Mouse (Mus musculus): ENCODE measurements around the gene Prom2.

The Prom2 gene

GRCm38 (mm10) chr2:127507967-127508660 is 33.2 kb downstream of the Prom2 start:
- ChIA-PET CTCF (interaction anchor here (0.7 to 3.2 kb wide), 31 partner anchors 11 to 270 kb away, joined by 3 to 43 read pairs (median 4); partner anchors contain the start of gene Adra2b (in 1 of the 4)), POLR2A (interaction anchor here in 2 of 4 experiments (0.6 to 1.7 kb wide), 7 partner anchors 9 to 176 kb away, joined by 3 to 5 read pairs (median 4); partner anchors contain the start of genes Mrps5 (in 1 of the 2) and Zfp661 (in 1 of the 2))

- POLR2A ChIA-PET: interaction anchor here in 3 of 4 experiments (0.6 to 1.7 kb wide), 9 partner anchors 10 to 176 kb away, joined by 3 to 5 read pairs (median 4); partner anchors contain the start of genes Mrps5 (in 1 of the 3) and Zfp661 (in 1 of the 3)
- CTCF ChIA-PET: interaction anchor here (0.6 to 3.2 kb wide), 43 partner anchors 9 to 637 kb away, joined by 3 to 43 read pairs (median 4); partner anchors contain the start of genes Adra2b (in 1 of the 4) and Prom2 (in 1 of the 4)
Observed at GRCm38 (mm10) chr2:127507077-127507774, 34.0 kb downstream of the Prom2 start.

- POLR2A ChIA-PET: interaction anchor here in 1 of 4 experiments (1.6 kb wide), 1 partner anchor 25 kb away, joined by 5 read pairs; no protein-coding TSS in a partner anchor
Observed at GRCm38 (mm10) chr2:127506131-127506632, 35.1 kb downstream of the Prom2 start.

DNA sequence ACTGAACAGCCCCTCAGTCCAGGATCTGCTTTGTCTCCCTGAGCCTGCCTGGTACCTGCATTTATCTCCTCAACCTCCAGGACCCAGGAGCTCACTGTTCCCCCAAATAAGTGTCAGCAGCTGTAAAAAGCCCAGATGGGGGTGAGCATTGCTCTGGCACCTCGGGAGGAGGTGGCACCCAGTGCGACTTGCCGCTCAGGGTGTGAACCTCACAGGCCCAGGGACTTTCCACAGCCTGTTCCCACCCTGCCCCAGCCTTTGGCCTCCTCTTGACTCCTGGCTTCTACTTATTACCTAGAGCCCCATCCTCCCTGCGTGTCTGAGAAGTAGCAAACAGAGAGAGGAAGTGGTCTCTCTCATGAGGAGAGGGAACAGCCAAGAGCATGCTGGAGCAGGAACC is 36.1 kb downstream of the Prom2 start:
- CTCF ChIA-PET: interaction anchor here in 1 of 4 experiments (0.6 to 1.3 kb wide), 2 partner anchors 163 to 179 kb away, joined by 3 to 4 read pairs; no protein-coding TSS in a partner anchor
- POLR2A ChIA-PET: interaction anchor here in 1 of 4 experiments (1.3 kb wide), 1 partner anchor 54 kb away, joined by 3 read pairs; no protein-coding TSS in a partner anchor

More at GRCm38 (mm10) chr2:127506131-127506632, 35.1 kb downstream of the Prom2 start:
- CTCF ChIA-PET: interaction anchor here in 3 of 4 experiments (0.5 to 3.2 kb wide), 4 partner anchors 8 to 178 kb away, joined by 3 to 43 read pairs (median 16); no protein-coding TSS in a partner anchor

- CTCF ChIA-PET: interaction anchor here (0.6 to 1.6 kb wide), 9 partner anchors 12 to 252 kb away, joined by 3 to 7 read pairs (median 4); partner anchors contain the start of gene Adra2b (in 1 of the 4)
Observed at GRCm38 (mm10) chr2:127503751-127504549, 37.3 kb downstream of the Prom2 start.

GRCm38 (mm10) chr2:127501061-127501460 is 40.2 kb downstream of the Prom2 start:
- CTCF ChIA-PET: interaction anchor here (0.5 to 1.8 kb wide), 77 partner anchors 9 to 470 kb away, joined by 3 to 46 read pairs (median 4); partner anchors contain the start of genes Adra2b (in 3 of the 4), Gpat2 (in 2 of the 4), Kcnip3 (in 1 of the 4) and Mrps5 (in 1 of the 4)
- POLR2A ChIA-PET: interaction anchor here in 3 of 4 experiments (0.5 to 1.7 kb wide), 4 partner anchors 16 to 38 kb away, joined by 3 to 9 read pairs (median 4); no protein-coding TSS in a partner anchor

More at GRCm38 (mm10) chr2:127503751-127504549, 37.3 kb downstream of the Prom2 start:
- POLR2A ChIA-PET: interaction anchor here in 2 of 4 experiments (0.6 to 1.3 kb wide), 2 partner anchors 55 to 87 kb away, joined by 3 read pairs; no protein-coding TSS in a partner anchor

- CTCF ChIA-PET: interaction anchor here in 1 of 4 experiments (0.8 kb wide), 1 partner anchor 17 kb away, joined by 3 read pairs; no protein-coding TSS in a partner anchor
- POLR2A ChIA-PET: no interaction called here
Observed at GRCm38 (mm10) chr2:127498750-127499149, 42.5 kb downstream of the Prom2 start.

GRCm38 (mm10) chr2:127496321-127496720 is 44.9 kb downstream of the Prom2 start:
- CTCF ChIA-PET: interaction anchor here in 2 of 4 experiments (0.6 to 1.0 kb wide), 2 partner anchors 11 kb away, joined by 3 read pairs; no protein-coding TSS in a partner anchor
- POLR2A ChIA-PET: no interaction called here

DNA sequence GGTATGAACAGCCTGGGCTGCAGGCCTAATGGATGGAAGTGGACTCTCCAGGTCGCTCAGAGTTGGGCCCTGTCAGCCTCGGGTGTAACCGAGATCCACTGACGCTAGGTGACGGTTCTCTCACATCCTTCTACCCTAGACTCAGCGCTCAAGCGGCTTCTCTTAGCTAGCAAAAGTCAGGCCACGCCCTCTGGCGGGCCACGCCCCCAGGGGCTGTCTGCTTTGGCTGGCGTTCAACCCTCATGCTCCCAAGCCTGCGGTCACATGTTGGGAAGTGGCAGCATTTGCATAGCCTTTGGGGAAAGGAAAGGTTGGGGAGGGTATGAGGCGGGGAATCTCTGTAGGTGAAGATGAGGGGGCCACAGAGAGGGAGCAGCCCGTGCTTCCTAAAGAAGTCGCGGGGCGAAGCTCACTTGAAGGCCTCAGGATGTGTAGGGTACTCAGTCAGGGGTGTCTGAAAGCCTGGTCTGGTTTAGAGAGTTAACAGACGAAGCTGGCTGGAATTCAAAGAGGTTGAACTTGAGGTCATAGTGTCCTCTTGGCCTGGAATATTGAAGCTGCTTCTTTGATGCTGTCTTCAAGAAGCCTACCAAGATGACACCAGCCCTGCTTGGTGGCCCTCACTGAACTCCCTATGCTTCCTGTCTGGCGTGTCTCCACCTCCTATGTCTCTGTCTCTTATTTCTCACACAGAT is 56.6 kb downstream of the Prom2 start:
- CTCF ChIA-PET: interaction anchor here (0.6 to 3.3 kb wide), 12 partner anchors 16 to 108 kb away, joined by 3 to 18 read pairs (median 4); no protein-coding TSS in a partner anchor
- POLR2A ChIA-PET: interaction anchor here in 3 of 4 experiments (0.6 to 2.2 kb wide), 10 partner anchors 10 to 175 kb away, joined by 3 to 9 read pairs (median 4); partner anchors contain the start of genes Adra2b (in 1 of the 3) and Mal (in 1 of the 3)

GRCm38 (mm10) chr2:127483001-127483400 is 58.3 kb downstream of the Prom2 start:
- ChIA-PET CTCF (interaction anchor here in 3 of 4 experiments (0.6 to 3.3 kb wide), 8 partner anchors 18 to 345 kb away, joined by 3 to 18 read pairs (median 4); partner anchors contain the start of gene Adra2b (in 1 of the 3)), POLR2A (interaction anchor here (0.6 to 2.1 kb wide), 11 partner anchors 9 to 1182 kb away, joined by 3 to 9 read pairs (median 4); partner anchors contain the start of genes Adra2b (in 1 of the 4), Fahd2a (in 1 of the 4), Gpat2 (in 1 of the 4) and Mrps5 (in 1 of the 4))

GRCm38 (mm10) chr2:127482533-127482911 is 58.7 kb downstream of the Prom2 start:
- ChIA-PET CTCF (interaction anchor here in 3 of 4 experiments (0.9 to 3.3 kb wide), 10 partner anchors 18 to 201 kb away, joined by 3 to 18 read pairs (median 4); partner anchors contain the start of genes Adra2b (in 1 of the 3) and Gpat2 (in 1 of the 3)), POLR2A (interaction anchor here (0.5 to 2.1 kb wide), 16 partner anchors 9 to 300 kb away, joined by 3 to 9 read pairs (median 4); partner anchors contain the start of genes Adra2b (in 2 of the 4), Fahd2a (in 2 of the 4), Gpat2 (in 1 of the 4) and Kcnip3 (in 1 of the 4))

GRCm38 (mm10) chr2:127481841-127482532 is 59.3 kb downstream of the Prom2 start:
- ChIA-PET CTCF (interaction anchor here (0.5 to 3.3 kb wide), 17 partner anchors 9 to 931 kb away, joined by 3 to 18 read pairs (median 4); partner anchors contain the start of genes Adra2b (in 1 of the 4) and Gpat2 (in 1 of the 4)), POLR2A (interaction anchor here (0.5 to 2.1 kb wide), 18 partner anchors 9 to 299 kb away, joined by 3 to 9 read pairs (median 4); partner anchors contain the start of genes Adra2b (in 3 of the 4), Fahd2a (in 2 of the 4), Gpat2 (in 1 of the 4) and Kcnip3 (in 1 of the 4))

GRCm38 (mm10) chr2:127479763-127480162 is 61.5 kb downstream of the Prom2 start:
- ChIA-PET CTCF (interaction anchor here in 3 of 4 experiments (0.5 to 1.2 kb wide), 5 partner anchors 17 to 273 kb away, joined by 3 to 6 read pairs (median 3); partner anchors contain the start of gene Adra2b (in 1 of the 3)), POLR2A (interaction anchor here in 1 of 4 experiments (0.6 to 1.4 kb wide), 2 partner anchors 8 to 202 kb away, joined by 3 to 4 read pairs; no protein-coding TSS in a partner anchor)

- CTCF ChIA-PET: interaction anchor here in 1 of 4 experiments (1.0 to 1.2 kb wide), 2 partner anchors 17 to 22 kb away, joined by 3 to 4 read pairs; no protein-coding TSS in a partner anchor
- POLR2A ChIA-PET: interaction anchor here in 1 of 4 experiments (1.4 kb wide), 1 partner anchor 8 kb away, joined by 4 read pairs; no protein-coding TSS in a partner anchor
Observed at GRCm38 (mm10) chr2:127479210-127479609, 62.1 kb downstream of the Prom2 start.

Data from embryonic stem cell, embryonic (primary cell).